Mouse (Mus musculus): Measurements from ENCODE around the gene Stx4a. TPM values are rescaled to one million over a fixed set of nuclear protein-coding genes. Genes with fewer than 3 reads are reported as not detected.

The Stx4a gene
- 54.6 and 62.0 TPM in 2 replicates for polyA plus RNA-seq (2015; fragmentation: Nextera tagmentation; extraction: Ambion mirVana)

GRCm38 (mm10) chr7:127824176-127824871 is at the start of gene Stx4a, which contains the start of gene Stx1b:
Gene Stx4a (plus strand): TSS chr7:127824294.
Gene Stx1b (minus strand): TSS chr7:127824549.

GRCm38 (mm10) chr7:127776426-127776825 is 47.7 kb upstream of the Stx4a start, which contains the start of gene Setd1a:
Gene Setd1a (plus strand): TSS chr7:127776670.

GRCm38 (mm10) chr7:127785308-127785707 is 38.8 kb upstream of the Stx4a start, which contains the start of gene Gm49388:
Gene Gm49388 (plus strand): TSS chr7:127785608.

GRCm38 (mm10) chr7:127800435-127801009 is 23.6 kb upstream of the Stx4a start, which contains the start of gene Hsd3b7:
Gene Hsd3b7 (plus strand): TSS chr7:127800604.

GRCm38 (mm10) chr7:127876041-127876466 is 52.0 kb downstream of the Stx4a start, which contains the start of gene Zfp646:
Gene Zfp646 (plus strand): TSS chr7:127876221.

GRCm38 (mm10) chr7:127876467-127877348 is 52.6 kb downstream of the Stx4a start, which contains the start of gene Zfp668:
Gene Zfp668 (minus strand): TSS chr7:127876828.

GRCm38 (mm10) chr7:127890798-127891197 is 66.7 kb downstream of the Stx4a start, which contains the start of gene Prss53:
Gene Prss53 (minus strand): TSS chr7:127890970.

GRCm38 (mm10) chr7:127895442-127895841 is 71.3 kb downstream of the Stx4a start, which contains the start of the genes Gm21974 and Vkorc1:
Gene Gm21974 (minus strand): TSS chr7:127895454.
Gene Vkorc1 (minus strand): TSS chr7:127895617.

Other genes with a start within 250 kb of the Stx4a start
- 7.2 and 7.5 TPM in 2 replicates for gene Ccdc189, start 235.7 kb upstream of the Stx4a start, polyA plus RNA-seq (2015; fragmentation: Nextera tagmentation; extraction: Ambion mirVana)
- 18.0 and 21.5 TPM in 2 replicates for gene Rnf40, start 235.5 kb upstream of the Stx4a start, polyA plus RNA-seq (2015; fragmentation: Nextera tagmentation; extraction: Ambion mirVana)
- 4.0 and 5.4 TPM in 2 replicates for gene Zfp629, start 208.5 kb upstream of the Stx4a start, polyA plus RNA-seq (2015; fragmentation: Nextera tagmentation; extraction: Ambion mirVana)
- 60.6 and 71.5 TPM in 2 replicates for gene Bcl7c, start 115.4 kb upstream of the Stx4a start, polyA plus RNA-seq (2015; fragmentation: Nextera tagmentation; extraction: Ambion mirVana)
- gene Ctf1, start 111.6 kb upstream of the Stx4a start, polyA plus RNA-seq (2015; fragmentation: Nextera tagmentation; extraction: Ambion mirVana) = 6.8 and 6.9 TPM in 2 replicates
- gene Ctf2, start 92.1 kb upstream of the Stx4a start, polyA plus RNA-seq (2015; fragmentation: Nextera tagmentation; extraction: Ambion mirVana) = 0.08 TPM in 1 of 2 replicates, not detected in the other
- 0.54 and 0.74 TPM in 2 replicates for gene Fbxl19, start 79.8 kb upstream of the Stx4a start, polyA plus RNA-seq (2015; fragmentation: Nextera tagmentation; extraction: Ambion mirVana)
- 12.2 and 15.0 TPM in 2 replicates for gene Orai3, start 54.5 kb upstream of the Stx4a start, polyA plus RNA-seq (2015; fragmentation: Nextera tagmentation; extraction: Ambion mirVana)
- gene Setd1a, start 47.6 kb upstream of the Stx4a start, polyA plus RNA-seq (2015; fragmentation: Nextera tagmentation; extraction: Ambion mirVana) = 10.0 and 10.7 TPM in 2 replicates
- gene Gm49388, start 38.7 kb upstream of the Stx4a start, polyA plus RNA-seq (2015; fragmentation: Nextera tagmentation; extraction: Ambion mirVana) = not detected in 2 replicates
- 14.8 and 28.9 TPM in 2 replicates for gene Hsd3b7, start 23.7 kb upstream of the Stx4a start, polyA plus RNA-seq (2015; fragmentation: Nextera tagmentation; extraction: Ambion mirVana)
- gene Stx1b, start 255 bp downstream of the Stx4a start, polyA plus RNA-seq (2015; fragmentation: Nextera tagmentation; extraction: Ambion mirVana) = 1.3 TPM in 2 replicates
- gene Zfp646, start 51.9 kb downstream of the Stx4a start, polyA plus RNA-seq (2015; fragmentation: Nextera tagmentation; extraction: Ambion mirVana) = 3.4 and 3.6 TPM in 2 replicates
- 7.1 and 7.3 TPM in 2 replicates for gene Zfp668, start 52.5 kb downstream of the Stx4a start, polyA plus RNA-seq (2015; fragmentation: Nextera tagmentation; extraction: Ambion mirVana)
- 0.91 and 1.0 TPM in 2 replicates for gene Prss53, start 66.7 kb downstream of the Stx4a start, polyA plus RNA-seq (2015; fragmentation: Nextera tagmentation; extraction: Ambion mirVana)
- gene Gm21974, start 71.2 kb downstream of the Stx4a start, polyA plus RNA-seq (2015; fragmentation: Nextera tagmentation; extraction: Ambion mirVana) = not detected in 2 replicates
- 145 and 153 TPM in 2 replicates for gene Vkorc1, start 71.3 kb downstream of the Stx4a start, polyA plus RNA-seq (2015; fragmentation: Nextera tagmentation; extraction: Ambion mirVana)
- 110 and 114 TPM in 2 replicates for gene Bckdk, start 79.8 kb downstream of the Stx4a start, polyA plus RNA-seq (2015; fragmentation: Nextera tagmentation; extraction: Ambion mirVana)
- 20.8 and 22.2 TPM in 2 replicates for gene Kat8, start 88.2 kb downstream of the Stx4a start, polyA plus RNA-seq (2015; fragmentation: Nextera tagmentation; extraction: Ambion mirVana)
- gene Prss8, start 105.8 kb downstream of the Stx4a start, polyA plus RNA-seq (2015; fragmentation: Nextera tagmentation; extraction: Ambion mirVana) = 0.18 and 0.77 TPM in 2 replicates
- gene Prss36, start 122.4 kb downstream of the Stx4a start, polyA plus RNA-seq (2015; fragmentation: Nextera tagmentation; extraction: Ambion mirVana) = 14.3 and 14.4 TPM in 2 replicates
- 165 and 191 TPM in 2 replicates for gene Fus, start 143.2 kb downstream of the Stx4a start, polyA plus RNA-seq (2015; fragmentation: Nextera tagmentation; extraction: Ambion mirVana)
- 55.0 and 60.4 TPM in 2 replicates for gene Pycard, start 169.6 kb downstream of the Stx4a start, polyA plus RNA-seq (2015; fragmentation: Nextera tagmentation; extraction: Ambion mirVana)
- 49.1 and 51.6 TPM in 2 replicates for gene Trim72, start 179.7 kb downstream of the Stx4a start, polyA plus RNA-seq (2015; fragmentation: Nextera tagmentation; extraction: Ambion mirVana)
- gene Itgam, start 238.3 kb downstream of the Stx4a start, polyA plus RNA-seq (2015; fragmentation: Nextera tagmentation; extraction: Ambion mirVana) = 1.7 TPM in 2 replicates
- not detected in 2 replicates for gene Gm49368, start 238.4 kb downstream of the Stx4a start, polyA plus RNA-seq (2015; fragmentation: Nextera tagmentation; extraction: Ambion mirVana)

All from skeletal muscle tissue, postnatal 0 days (tissue).